Mouse (Mus musculus) testis, adult 2 months (tissue): ENCODE results near the gene Slc25a21.

Experiments
- CTCF ChIP-seq: fragments of 200-500 bp; IDR thresholded peaks from 2 replicates; pipeline ENCODE4 v1.5.1; 2012; ENCODE audit warnings: low read depth, mild to moderate bottlenecking, inconsistent platforms, low read length, moderate library complexity; ENCODE audit not compliant: control insufficient read depth, insufficient read depth, insufficient replicate concordance
- POLR2A ChIP-seq: fragments of 200-500 bp; IDR thresholded peaks from 2 replicates; pipeline ENCODE4 v1.6.1; 2012; ENCODE audit warnings: low read depth, mild to moderate bottlenecking, inconsistent platforms, low read length, moderate library complexity; ENCODE audit not compliant: control insufficient read depth

GRCm38 (mm10) chr12:57198269-57198668 lies 997 bp upstream of the Slc25a21 start:
- TF ChIP-seq CTCF = no peak
- no peak for TF ChIP-seq POLR2A
